Mouse (Mus musculus) embryo, embryonic 11 days (tissue): Measurements from ENCODE around the gene Cdkn1a.

Source experiments
- DNase-seq: peaks from one replicate; pipeline ENCODE4 v3.0.0-alpha.2; 2015

Gene Cdkn1a

GRCm38 (mm10) chr17:29122817-29123216 is 32.0 kb downstream of the Cdkn1a start:
- no peak for DNase-seq

GRCm38 (mm10) chr17:29123578-29124174 is 32.9 kb downstream of the Cdkn1a start:
- no peak for DNase-seq

- no peak for DNase-seq
Measured at GRCm38 (mm10) chr17:29126561-29126960, 35.8 kb downstream of the Cdkn1a start.

GRCm38 (mm10) chr17:29129341-29129740 is 38.6 kb downstream of the Cdkn1a start:
- DNase-seq = no peak

- no peak for DNase-seq
Measured at GRCm38 (mm10) chr17:29135066-29135465, 44.3 kb downstream of the Cdkn1a start.

- no peak for DNase-seq
Measured at GRCm38 (mm10) chr17:29136236-29136635, 45.5 kb downstream of the Cdkn1a start.

GRCm38 (mm10) chr17:29137906-29138305 is 47.1 kb downstream of the Cdkn1a start:
- no peak for DNase-seq

GRCm38 (mm10) chr17:29141577-29141976 is 50.8 kb downstream of the Cdkn1a start:
- DNase-seq = no peak

GRCm38 (mm10) chr17:29143266-29143665 is 52.5 kb downstream of the Cdkn1a start:
- no peak for DNase-seq

GRCm38 (mm10) chr17:29145101-29145500 is 54.3 kb downstream of the Cdkn1a start:
- no peak for DNase-seq

- no peak for DNase-seq
Measured at GRCm38 (mm10) chr17:29147273-29147672, 56.5 kb downstream of the Cdkn1a start.

- DNase-seq = no peak
Measured at GRCm38 (mm10) chr17:29147773-29148172, 57.0 kb downstream of the Cdkn1a start.

- DNase-seq = no peak
Measured at GRCm38 (mm10) chr17:29149766-29150165, 59.0 kb downstream of the Cdkn1a start.
